Mouse (Mus musculus) lung, postnatal 10 days (tissue): Measurements from ENCODE around the gene Tpmt.
A peak's percentile ranks its signal among the peaks of the same experiment; 100 is the strongest.

Experiments
- DNase-seq: peaks from one replicate; pipeline ENCODE4 v3.0.0; 2021

Gene Tpmt

GRCm38 (mm10) chr13:47044617-47044947 lies at the start of gene Tpmt:
TSS of gene Tpmt (minus strand) at chr13:47044737.
- no peak for DNase-seq

GRCm38 (mm10) chr13:47093791-47094190 lies 49.3 kb upstream of the Tpmt start:
- DNase-seq: no peak

- no peak for DNase-seq
These were observed 44.7 kb upstream of the Tpmt start for GRCm38 (mm10) chr13:47089271-47089670.

DNA sequence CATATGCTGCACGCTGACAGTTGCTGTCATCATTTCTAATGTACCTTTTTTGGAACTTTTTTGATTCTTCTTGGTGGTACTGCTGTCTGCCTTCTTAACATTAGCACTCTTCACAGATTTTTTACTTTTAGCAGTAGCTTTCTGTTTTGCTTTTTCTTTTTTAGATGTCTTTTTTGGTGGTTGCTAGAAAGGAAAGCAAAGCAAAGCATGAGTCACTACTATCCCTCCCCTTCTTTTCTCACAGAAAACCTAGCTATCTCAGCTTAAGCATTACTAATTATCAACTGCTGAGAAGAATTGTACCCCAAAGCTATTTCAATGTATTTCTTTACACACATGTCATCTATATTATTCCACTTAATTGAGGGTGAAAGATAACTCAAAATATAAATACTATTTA lies 43.9 kb upstream of the Tpmt start:
- DNase-seq: no peak

DNA sequence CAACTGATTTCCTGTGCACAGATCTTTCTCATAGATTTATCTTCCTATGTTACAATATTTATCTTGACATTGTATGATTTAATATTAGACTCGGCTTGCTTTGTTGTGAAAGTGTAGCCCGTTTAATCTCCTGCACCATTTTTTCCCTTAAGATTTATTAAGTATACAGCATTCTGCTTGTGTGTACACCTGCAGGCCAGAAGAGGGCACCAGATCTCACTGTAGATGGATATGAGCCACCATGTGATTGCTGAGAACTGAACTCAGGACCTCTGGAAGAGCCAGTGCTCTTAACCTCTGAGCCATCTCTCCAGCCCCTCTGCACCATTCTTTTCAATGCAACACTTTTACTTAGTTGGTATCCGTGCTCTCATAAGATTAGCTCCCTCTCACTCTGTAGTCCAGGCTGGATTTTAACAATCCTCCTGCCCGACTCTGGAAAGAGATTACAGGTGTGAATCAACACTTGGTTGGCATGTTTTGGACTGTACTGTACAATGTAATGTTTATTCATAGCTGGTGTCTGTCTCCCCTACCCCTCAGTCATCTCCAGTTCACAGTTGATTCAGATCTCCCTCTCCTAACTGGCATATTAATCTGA lies 36.5 kb upstream of the Tpmt start:
- DNase-seq: no peak

DNA sequence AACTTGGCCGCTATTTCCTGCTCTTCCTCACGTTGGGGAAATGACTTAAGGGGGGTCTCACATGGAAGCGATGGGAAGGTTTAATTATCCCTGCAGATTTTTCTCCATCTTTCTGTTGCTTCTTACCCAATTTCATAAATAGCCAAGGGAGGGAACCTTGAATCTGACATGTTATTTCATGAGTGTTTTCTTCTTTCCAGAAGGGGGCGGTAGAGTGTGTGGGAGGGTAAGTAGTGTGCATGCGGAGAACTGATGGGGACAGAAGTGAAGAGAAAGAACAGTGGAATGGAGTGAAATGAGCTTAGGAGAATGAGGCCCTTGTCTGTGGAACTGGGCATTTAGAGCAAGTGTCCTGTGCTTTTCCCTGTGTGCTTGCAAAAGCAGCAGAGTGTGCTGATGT lies 34.3 kb upstream of the Tpmt start:
- no peak for DNase-seq

DNA sequence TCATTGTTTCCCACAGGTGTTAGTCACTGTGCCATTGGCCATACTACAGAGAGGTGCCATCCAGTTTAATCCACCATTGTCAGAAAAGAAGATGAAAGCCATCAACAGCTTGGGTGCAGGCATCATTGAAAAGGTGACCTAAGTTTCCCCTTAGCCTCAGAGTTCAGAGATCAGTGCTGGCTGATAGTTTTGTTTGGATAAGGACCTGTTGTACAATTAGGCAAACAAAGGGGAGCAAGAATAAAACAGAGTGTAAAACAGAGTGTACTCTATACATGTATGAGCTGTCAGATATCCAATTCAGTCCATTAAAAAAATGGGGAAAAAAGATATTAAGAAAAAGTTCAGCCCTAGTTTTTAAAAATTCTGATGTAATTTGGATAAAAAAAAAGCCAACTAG lies 32.8 kb upstream of the Tpmt start:
- no peak for DNase-seq

DNA sequence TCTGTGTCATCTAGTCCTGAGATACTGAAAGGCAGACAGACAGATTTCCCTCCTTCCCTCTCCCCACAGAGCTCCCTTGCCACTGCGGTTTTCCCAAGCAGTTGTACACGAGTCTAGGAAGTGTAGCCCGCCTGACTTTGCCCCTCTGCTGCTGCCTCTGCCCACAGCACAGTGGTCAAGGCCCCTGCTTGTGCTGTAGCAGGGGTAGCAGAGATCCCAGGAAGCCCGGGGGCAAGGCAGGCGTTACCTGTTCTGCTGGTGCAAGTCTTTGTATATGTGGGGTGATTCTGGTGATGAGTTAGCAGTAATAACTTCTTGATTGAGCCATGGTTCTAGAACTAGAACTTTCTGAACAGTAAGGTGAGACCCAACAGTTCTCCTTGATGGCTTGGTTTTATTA lies 31.6 kb upstream of the Tpmt start:
- no peak for DNase-seq

GRCm38 (mm10) chr13:47072484-47072883 lies 27.9 kb upstream of the Tpmt start:
- no peak for DNase-seq

GRCm38 (mm10) chr13:47071871-47072270 lies 27.3 kb upstream of the Tpmt start:
- DNase-seq: no peak

DNA sequence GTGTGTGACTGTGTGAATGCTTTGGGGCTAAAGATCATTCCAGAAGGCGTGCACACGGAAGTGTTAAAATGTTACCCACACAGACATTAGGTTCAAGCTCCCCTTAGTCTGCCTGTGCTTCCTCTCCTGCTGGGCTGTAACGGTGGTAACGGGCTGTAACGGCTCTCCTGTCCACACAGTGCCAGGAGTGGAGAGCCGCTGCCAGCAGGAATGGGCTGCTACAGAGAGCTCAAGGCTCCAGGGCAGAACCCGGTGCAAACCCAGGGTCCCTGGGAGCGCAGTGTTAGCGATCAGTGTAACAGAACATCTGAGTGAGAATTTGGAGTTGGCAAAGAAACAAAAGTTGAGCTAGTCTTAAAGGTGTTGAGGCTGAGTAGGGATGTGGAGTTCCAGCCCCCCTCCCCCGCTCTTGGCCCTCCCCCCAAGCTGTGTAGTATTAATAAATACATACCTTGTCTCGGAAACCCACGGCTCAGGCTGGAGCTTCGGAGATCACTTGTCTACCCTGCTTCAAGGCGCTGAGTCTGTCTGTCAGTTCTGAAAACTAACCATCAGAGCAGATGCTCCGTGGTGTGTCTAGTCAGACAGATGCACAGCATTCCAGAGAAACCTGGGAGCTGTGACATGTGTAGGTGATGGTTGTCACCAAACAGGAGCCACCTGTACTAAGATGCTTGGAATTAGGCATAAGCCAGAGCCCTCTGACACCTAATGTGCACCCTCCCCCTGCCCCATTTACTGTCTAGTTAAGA lies 26.0 kb upstream of the Tpmt start:
- no peak for DNase-seq

DNA sequence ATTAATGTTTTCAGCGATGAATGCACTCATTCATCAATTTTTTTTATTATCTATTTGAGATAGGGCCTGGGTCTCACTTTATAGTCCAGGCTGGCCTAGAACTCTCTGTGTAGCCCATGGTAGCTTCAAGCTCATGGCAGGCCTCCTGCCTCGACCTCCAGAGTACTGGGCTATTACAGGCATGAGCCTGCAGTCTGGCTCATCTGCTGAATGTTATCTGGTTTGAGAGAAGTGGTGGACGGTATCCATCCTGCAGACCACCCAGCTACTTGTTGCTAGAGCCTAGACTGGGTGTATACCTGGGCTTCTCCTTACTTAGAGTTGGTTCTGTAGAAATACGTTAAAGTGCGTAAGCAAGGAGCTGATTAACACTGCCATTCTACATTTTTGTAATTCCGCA lies 22.5 kb upstream of the Tpmt start:
- DNase-seq: no peak

DNA sequence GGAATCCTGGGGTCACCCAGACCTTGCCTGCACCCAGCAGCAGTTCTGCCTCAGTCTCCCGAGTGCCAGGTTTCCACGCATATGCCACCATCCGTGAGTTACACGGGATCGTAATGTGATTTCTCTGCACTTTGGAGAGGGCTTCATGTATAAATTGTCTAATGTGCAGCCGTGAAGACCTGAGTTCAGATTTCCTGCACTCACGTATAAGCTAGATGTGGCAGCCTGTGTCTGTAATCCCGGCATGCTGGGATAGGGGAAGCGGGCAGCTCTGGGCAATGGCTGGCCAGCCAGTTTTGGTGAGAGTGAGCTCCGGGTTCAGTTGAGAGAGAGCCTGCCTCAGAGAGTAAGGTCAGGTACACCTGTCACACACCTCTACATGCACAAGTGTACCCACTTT lies 22.0 kb upstream of the Tpmt start:
- no peak for DNase-seq

GRCm38 (mm10) chr13:47063985-47064760 lies 19.6 kb upstream of the Tpmt start:
- DNase-seq: peak; percentile 73

DNA sequence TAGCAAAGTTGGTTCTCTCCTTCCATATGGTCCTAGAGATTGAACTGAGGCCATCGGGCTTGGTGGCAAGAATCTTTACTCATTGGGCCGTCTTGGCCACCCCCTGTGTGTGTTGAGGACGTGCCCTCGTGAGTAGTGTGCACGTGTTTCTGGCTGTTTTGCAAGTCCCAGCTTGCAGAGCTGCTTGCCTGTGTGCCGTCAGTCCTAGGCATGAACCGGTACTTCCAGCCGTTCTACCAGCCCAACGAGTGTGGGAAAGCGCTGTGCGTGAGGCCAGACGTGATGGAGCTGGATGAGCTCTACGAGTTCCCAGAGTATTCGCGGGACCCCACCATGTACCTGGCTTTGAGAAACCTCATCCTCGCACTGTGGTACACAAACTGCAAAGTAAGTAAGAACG lies 18.2 kb upstream of the Tpmt start:
- no peak for DNase-seq

DNA sequence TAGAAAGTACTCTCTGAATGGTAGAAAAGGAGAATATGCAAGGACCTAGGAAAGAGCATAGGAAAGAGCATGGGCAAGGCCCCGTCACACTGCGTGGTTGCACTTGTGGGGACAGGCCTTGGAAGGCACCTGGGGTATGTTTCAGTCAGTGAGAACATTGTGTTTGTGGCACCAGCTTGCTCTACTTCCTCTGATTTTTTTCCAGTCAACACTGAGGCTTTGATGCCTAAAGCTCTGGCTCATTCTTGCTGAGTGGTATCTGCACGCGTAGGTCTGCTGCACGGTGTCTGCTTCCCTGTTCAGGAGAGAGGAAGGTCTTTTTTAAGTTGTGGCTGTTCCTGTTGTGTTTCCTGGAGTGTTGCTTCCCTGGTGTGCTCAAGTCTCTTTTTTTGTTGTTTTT lies 12.2 kb upstream of the Tpmt start:
- no peak for DNase-seq

DNA sequence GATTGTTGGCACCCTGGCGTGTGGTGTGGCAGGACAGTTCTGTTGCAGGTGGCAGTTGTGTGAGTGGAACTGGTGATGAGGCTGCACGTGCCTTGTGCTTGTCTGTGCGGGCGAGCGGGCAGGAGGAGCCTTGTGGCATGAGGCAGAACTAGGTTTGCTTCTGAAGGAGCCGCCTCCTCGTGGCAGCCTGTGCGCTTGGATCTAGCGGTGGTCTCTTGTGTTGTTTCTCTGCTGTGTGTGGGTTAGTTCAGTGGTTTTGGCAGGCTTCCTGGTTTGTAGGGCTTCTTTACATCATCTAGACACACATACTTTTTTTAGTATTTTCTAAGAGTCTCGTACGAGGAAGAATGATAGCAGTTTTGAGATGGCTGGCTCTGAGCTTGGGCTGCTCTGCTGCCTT lies 11.6 kb upstream of the Tpmt start:
- DNase-seq: no peak

GRCm38 (mm10) chr13:47053971-47054370 lies 9.4 kb upstream of the Tpmt start:
- DNase-seq: no peak

DNA sequence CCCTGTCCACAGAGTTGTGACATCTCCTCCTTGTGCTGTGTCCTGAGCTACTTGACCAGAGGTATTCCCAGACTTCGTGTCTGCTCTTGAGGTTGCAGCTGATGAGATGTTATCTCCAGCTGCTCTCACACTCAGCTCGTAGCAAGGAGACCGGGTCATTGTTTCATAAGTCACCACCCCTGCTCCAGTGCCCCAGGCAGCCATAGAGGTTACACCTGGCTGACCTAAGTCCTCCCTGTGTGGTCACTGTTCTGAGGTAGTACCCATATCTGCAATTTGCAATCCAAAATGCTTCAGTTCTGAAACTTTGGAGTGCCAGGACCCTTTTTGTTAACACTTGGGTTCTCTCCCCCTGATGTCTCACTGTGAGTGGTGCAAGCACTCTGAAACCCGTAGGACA lies 5.5 kb upstream of the Tpmt start:
- no peak for DNase-seq

- DNase-seq: peak; percentile 45
These were observed 3.5 kb upstream of the Tpmt start for GRCm38 (mm10) chr13:47047996-47048395.

- peak; percentile 25 for DNase-seq
These were observed 512 bp downstream of the Tpmt start for GRCm38 (mm10) chr13:47043833-47044616.

DNA sequence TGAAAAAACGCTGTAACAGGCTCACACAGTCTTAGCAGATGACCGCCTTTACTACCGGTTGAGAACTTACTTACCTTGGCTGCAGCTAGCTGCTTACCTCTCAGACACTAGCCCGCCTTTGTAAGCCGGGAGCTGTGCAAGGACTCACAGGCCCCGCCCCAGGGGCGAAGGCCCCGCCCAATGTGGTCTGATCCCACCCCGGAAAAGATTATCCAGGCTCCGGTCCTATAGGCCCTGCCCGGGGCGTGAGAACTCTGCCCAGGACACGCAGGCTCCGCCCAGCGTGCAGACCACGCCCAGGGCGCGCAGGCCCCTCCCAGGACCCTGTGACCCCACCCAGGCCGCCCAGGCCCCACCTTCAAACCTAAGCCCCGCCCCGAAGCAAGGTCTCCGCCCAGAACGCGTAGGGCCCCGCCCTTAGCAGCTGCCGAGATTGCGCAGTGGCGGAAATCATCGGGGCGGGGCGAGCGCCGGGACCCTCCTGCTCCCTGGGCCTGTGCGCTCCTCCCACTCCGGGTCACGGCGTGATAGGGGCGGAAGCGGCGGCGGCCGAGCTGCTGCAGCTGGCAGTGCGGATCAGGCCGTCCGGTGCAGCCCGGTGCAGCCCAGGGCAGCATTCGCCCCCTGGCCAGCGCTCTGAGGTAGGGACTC lies 1.4 kb downstream of the Tpmt start, which contains the start of gene Kdm1b:
Gene Kdm1b, plus strand, starts transcription at position 470 of the 651 bp plus-strand sequence.
- DNase-seq: peak; percentile 99
